Mouse (Mus musculus) neural tube, embryonic 14.5 days (tissue): ENCODE measurements around the gene Cnga1. TPM values are rescaled to one million over a fixed set of nuclear protein-coding genes. Genes with fewer than 3 reads are reported as not detected.

ENCODE experiments used
- ATAC-seq: fragments of 200-750 bp; cut with Nextera tagmentation; 2 replicates; pipeline ENCODE4 v1.8.0; 2017; ENCODE audit warnings: low read depth, mild to moderate bottlenecking, moderate TSS enrichment, moderate library complexity
- H3K27ac ChIP-seq: fragments of 300-500 bp; sonication (generic); 2 replicates; pipeline ENCODE4 v1.5.1; 2014; ENCODE audit warnings: low read depth, mild to moderate bottlenecking, control low read depth, low read length, moderate library complexity, mixed read lengths
- H3K27me3 ChIP-seq: fragments of 300-500 bp; sonication (generic); 2 replicates; pipeline ENCODE4 v1.6.1; 2014; ENCODE audit warnings: low read length; ENCODE audit not compliant: control insufficient read depth, insufficient read depth
- H3K36me3 ChIP-seq: fragments of 300-500 bp; sonication (generic); 2 replicates; pipeline ENCODE4 v1.6.1; 2014; ENCODE audit warnings: low read length, mixed read lengths; ENCODE audit not compliant: control insufficient read depth, insufficient read depth
- H3K4me1 ChIP-seq: fragments of 300-500 bp; sonication (generic); 2 replicates; pipeline ENCODE4 v1.6.1; 2014; ENCODE audit warnings: low read length; ENCODE audit not compliant: control insufficient read depth, insufficient read depth
- H3K4me2 ChIP-seq: fragments of 300-500 bp; sonication (generic); 2 replicates; pipeline ENCODE4 v1.6.1; 2014; ENCODE audit warnings: mild to moderate bottlenecking, low read depth, low read length, control low read depth
- H3K4me3 ChIP-seq: fragments of 300-500 bp; sonication (generic); 2 replicates; pipeline ENCODE4 v1.5.1; 2014; ENCODE audit warnings: low read depth, low read length, control low read depth, mixed read lengths
- H3K9ac ChIP-seq: fragments of 300-500 bp; sonication (generic); replicated peaks from 2 replicates; pipeline ENCODE4 v1.6.1; 2014; ENCODE audit warnings: low read depth, mild to moderate bottlenecking, control low read depth, low read length, mixed read lengths
- H3K9me3 ChIP-seq: fragments of 300-500 bp; sonication (generic); 2 replicates; pipeline ENCODE4 v1.6.1; 2016; ENCODE audit warnings: low read length; ENCODE audit not compliant: control insufficient read depth
- WGBS: fragments of 180-500 bp; shearing (Covaris S2); extraction: QIAGEN DNeasy Blood & Tissue Kit; methylation state at CpG from one replicate; pipeline ENCODE4 v1.1.7; 2014; 5-methylcytosine and 5-hydroxymethylcytosine counted together
- polyA plus RNA-seq: library from polyadenylated mRNA; unstranded; fragments of >200 nt; fragmentation: Nextera tagmentation; extraction: Ambion mirVana; gene quantifications from 2 replicates; pipeline ENCODE4 v1.2.1, GENCODE M21; 2014

Gene Cnga1
- not detected in 2 replicates for polyA plus RNA-seq

- Histone ChIP-seq H3K27me3 (peaks cover 6% of the 10 kb centered on the region; the same call in 1 of the 2 replicates), H3K4me3 (no peak within 1 kb of the TSS), H3K4me2 (no peak within 1 kb of the TSS), H3K27ac (no peak within 1 kb of the TSS), H3K9ac (no peak within 1 kb of the TSS), H3K36me3 (no peaks in the 10 kb centered on the region), H3K4me1 (no peaks in the 10 kb centered on the region), H3K9me3 (no peaks in the 10 kb centered on the region)
- WGBS: 69% methylated on average over 1 of the region's 1 CpGs
- ATAC-seq: no peak
Observed at GRCm38 (mm10) chr5:72644175-72644574, at the start of gene Cnga1. Gene Cnga1, minus strand, starts transcription at chr5:72644275.

- Histone ChIP-seq H3K9me3 (no peaks in the 10 kb centered on the region), H3K4me1 (no peaks in the 10 kb centered on the region), H3K4me3 (no peak overlapping the region), H3K27me3 (no peaks in the 10 kb centered on the region), H3K4me2 (no peak overlapping the region), H3K27ac (no peak overlapping the region), H3K36me3 (no peaks in the 10 kb centered on the region), H3K9ac (no peak overlapping the region)
- ATAC-seq: no peak
- WGBS: 78% methylated on average over 5 of the region's 5 CpGs
Observed at GRCm38 (mm10) chr5:72690516-72690915, 46.4 kb upstream of the Cnga1 start.

- no peak for ATAC-seq
- H3K4me2 ChIP-seq: no peak overlapping the region
- H3K36me3 ChIP-seq: no peaks in the 10 kb centered on the region
- H3K9me3 ChIP-seq: no peaks in the 10 kb centered on the region
- no peaks in the 10 kb centered on the region for H3K27me3 ChIP-seq
- WGBS: 92% methylated on average over 7 of the region's 7 CpGs
- H3K4me1 ChIP-seq: no peaks in the 10 kb centered on the region
- no peak overlapping the region for H3K27ac ChIP-seq
- H3K9ac ChIP-seq: no peak overlapping the region
- H3K4me3 ChIP-seq: no peak overlapping the region
Observed at GRCm38 (mm10) chr5:72689556-72689955, 45.5 kb upstream of the Cnga1 start.

GRCm38 (mm10) chr5:72681451-72681850, 37.4 kb upstream of the Cnga1 start:
- WGBS: 89% methylated on average over 6 of the region's 6 CpGs
- ATAC-seq: no peak

GRCm38 (mm10) chr5:72674994-72675542, 31.0 kb upstream of the Cnga1 start:
- H3K27me3 ChIP-seq: no peaks in the 10 kb centered on the region
- H3K4me2 ChIP-seq: no peak overlapping the region
- WGBS: 87% methylated on average over 9 of the region's 9 CpGs
- no peak overlapping the region for H3K27ac ChIP-seq
- H3K9me3 ChIP-seq: no peaks in the 10 kb centered on the region
- H3K4me3 ChIP-seq: no peak overlapping the region
- no peak overlapping the region for H3K9ac ChIP-seq
- no peak for ATAC-seq
- no peaks in the 10 kb centered on the region for H3K4me1 ChIP-seq
- H3K36me3 ChIP-seq: no peaks in the 10 kb centered on the region

More at GRCm38 (mm10) chr5:72681451-72681850, 37.4 kb upstream of the Cnga1 start:
- no peak overlapping the region for H3K27ac ChIP-seq
- no peak overlapping the region for H3K4me2 ChIP-seq
- H3K4me3 ChIP-seq: no peak overlapping the region
- no peaks in the 10 kb centered on the region for H3K4me1 ChIP-seq
- H3K36me3 ChIP-seq: no peaks in the 10 kb centered on the region
- H3K9me3 ChIP-seq: no peaks in the 10 kb centered on the region
- H3K9ac ChIP-seq: no peak overlapping the region
- H3K27me3 ChIP-seq: no peaks in the 10 kb centered on the region

GRCm38 (mm10) chr5:72671017-72671699, 27.1 kb upstream of the Cnga1 start:
- 56% methylated on average over 8 of the region's 8 CpGs for WGBS

GRCm38 (mm10) chr5:72668351-72668750, 24.3 kb upstream of the Cnga1 start:
- Histone ChIP-seq H3K27ac (no peak overlapping the region), H3K9ac (no peak overlapping the region), H3K4me2 (no peak overlapping the region), H3K36me3 (no peaks in the 10 kb centered on the region), H3K27me3 (no peaks in the 10 kb centered on the region), H3K4me3 (no peak overlapping the region), H3K4me1 (no peaks in the 10 kb centered on the region), H3K9me3 (no peaks in the 10 kb centered on the region)
- no peak for ATAC-seq
- WGBS: 90% methylated on average over 9 of the region's 9 CpGs

More at GRCm38 (mm10) chr5:72671017-72671699, 27.1 kb upstream of the Cnga1 start:
- H3K9ac ChIP-seq: no peak overlapping the region
- no peaks in the 10 kb centered on the region for H3K4me1 ChIP-seq
- H3K9me3 ChIP-seq: no peaks in the 10 kb centered on the region
- no peak overlapping the region for H3K4me3 ChIP-seq
- H3K36me3 ChIP-seq: no peaks in the 10 kb centered on the region
- H3K27ac ChIP-seq: no peak overlapping the region
- ATAC-seq: no peak
- no peak overlapping the region for H3K4me2 ChIP-seq
- H3K27me3 ChIP-seq: no peaks in the 10 kb centered on the region

- Histone ChIP-seq H3K27ac (no peak overlapping the region), H3K36me3 (no peaks in the 10 kb centered on the region), H3K9me3 (no peaks in the 10 kb centered on the region), H3K27me3 (no peaks in the 10 kb centered on the region), H3K4me3 (no peak overlapping the region), H3K9ac (no peak overlapping the region), H3K4me1 (no peaks in the 10 kb centered on the region), H3K4me2 (no peak overlapping the region)
- ATAC-seq: peak; percentile 87
- 50% methylated on average over 7 of the region's 7 CpGs for WGBS
Observed at GRCm38 (mm10) chr5:72666428-72666827, 22.4 kb upstream of the Cnga1 start.

- no peak for ATAC-seq
Observed at GRCm38 (mm10) chr5:72665281-72665680, 21.2 kb upstream of the Cnga1 start.

More at GRCm38 (mm10) chr5:72665281-72665680, 21.2 kb upstream of the Cnga1 start:
- Histone ChIP-seq H3K27me3 (no peaks in the 10 kb centered on the region), H3K4me1 (no peaks in the 10 kb centered on the region), H3K9me3 (no peaks in the 10 kb centered on the region), H3K4me2 (no peak overlapping the region), H3K27ac (no peak overlapping the region), H3K9ac (no peak overlapping the region), H3K4me3 (no peak overlapping the region), H3K36me3 (no peaks in the 10 kb centered on the region)
- WGBS: 28% methylated on average over 5 of the region's 5 CpGs
